Mouse (Mus musculus) forebrain, embryonic 11.5 days (tissue): ENCODE measurements around the gene Ncapg2. TPM values are rescaled to one million over a fixed set of nuclear protein-coding genes. Genes with fewer than 3 reads are reported as not detected.

Experiments
- ATAC-seq: fragments of 200-750 bp; cut with Nextera tagmentation; replicated peaks from 2 replicates; pipeline ENCODE4 v1.8.0; 2017; ENCODE audit warnings: moderate TSS enrichment; ENCODE audit not compliant: low FRiP score
- DNase-seq: peaks from one replicate; pipeline ENCODE4 v3.0.0-alpha.2; 2017; ENCODE audit warnings: low spot score
- H3K27ac ChIP-seq: fragments of 300-500 bp; sonication (generic); 2 replicates; pipeline ENCODE4 v1.5.1; 2014; ENCODE audit warnings: low read depth, low read length
- H3K27me3 ChIP-seq: fragments of 300-500 bp; sonication (generic); 2 replicates; pipeline ENCODE4 v1.6.1; 2014; ENCODE audit warnings: mild to moderate bottlenecking, low read length, mixed read lengths; ENCODE audit not compliant: control insufficient read depth, insufficient read depth
- H3K36me3 ChIP-seq: fragments of 300-500 bp; sonication (generic); 2 replicates; pipeline ENCODE4 v1.6.1; 2014; ENCODE audit warnings: mild to moderate bottlenecking, low read length, moderate library complexity, mixed read lengths; ENCODE audit not compliant: control insufficient read depth, insufficient read depth
- H3K4me1 ChIP-seq: fragments of 300-500 bp; sonication (generic); replicated peaks from 2 replicates; pipeline ENCODE4 v1.6.1; 2014; ENCODE audit warnings: low read length, mixed read lengths; ENCODE audit not compliant: control insufficient read depth, insufficient read depth
- H3K4me2 ChIP-seq: fragments of 300-500 bp; sonication (generic); 2 replicates; pipeline ENCODE4 v1.6.1; 2014; ENCODE audit warnings: low read depth, mild to moderate bottlenecking, low read length, moderate library complexity, mixed read lengths; ENCODE audit not compliant: severe bottlenecking
- H3K4me3 ChIP-seq: fragments of 300-500 bp; sonication (generic); 2 replicates; pipeline ENCODE4 v1.5.1; 2014; ENCODE audit warnings: low read depth, low read length
- H3K9ac ChIP-seq: fragments of 300-500 bp; sonication (generic); 2 replicates; pipeline ENCODE4 v1.6.1; 2014; ENCODE audit warnings: low read length
- H3K9me3 ChIP-seq: fragments of 300-500 bp; sonication (generic); 2 replicates; pipeline ENCODE4 v1.6.1; 2016; ENCODE audit warnings: low read length, mixed read lengths; ENCODE audit not compliant: control insufficient read depth
- WGBS: fragments of 180-500 bp; shearing (Covaris S2); extraction: QIAGEN DNeasy Blood & Tissue Kit; methylation state at CpG from one replicate; pipeline ENCODE4 v1.1.7; 2014; 5-methylcytosine and 5-hydroxymethylcytosine counted together
- polyA plus RNA-seq: library from polyadenylated mRNA; unstranded; fragments of >200 nt; fragmentation: Nextera tagmentation; extraction: Ambion mirVana; gene quantifications from 2 replicates; pipeline ENCODE4 v1.2.1, GENCODE M21; 2014

Gene Ncapg2
- polyA plus RNA-seq, 1 experiment from 2014 or later, result 57.3 TPM

- H3K4me3 ChIP-seq, result no peak overlapping the region
- no peak overlapping the region for H3K27ac ChIP-seq
- 91% methylated on average over 5 of the region's 5 CpGs for WGBS
- H3K9ac ChIP-seq, result no peak overlapping the region
- no peak overlapping the region for H3K4me2 ChIP-seq
- no peaks in the 10 kb centered on the region for H3K9me3 ChIP-seq
- H3K4me1 ChIP-seq, result no peaks in the 10 kb centered on the region
- DNase-seq (no peak), ATAC-seq (no peak)
- no peaks in the 10 kb centered on the region for H3K27me3 ChIP-seq
- H3K36me3 ChIP-seq, result no peaks in the 10 kb centered on the region; the same call in 1 of the 2 replicates
Measured at GRCm38 (mm10) chr12:116467030-116467429, 61.8 kb downstream of the Ncapg2 start.

GRCm38 (mm10) chr12:116468348-116468747, 63.1 kb downstream of the Ncapg2 start:
- ATAC-seq, result no peak
- no peak overlapping the region for H3K9ac ChIP-seq
- H3K27me3 ChIP-seq, result no peaks in the 10 kb centered on the region
- no peak overlapping the region for H3K27ac ChIP-seq
- no peak for DNase-seq
- 100% methylated on average over 1 of the region's 1 CpGs for WGBS
- no peaks in the 10 kb centered on the region for H3K4me1 ChIP-seq
- no peak overlapping the region for H3K4me2 ChIP-seq
- no peaks in the 10 kb centered on the region for H3K9me3 ChIP-seq
- H3K36me3 ChIP-seq, result no peaks in the 10 kb centered on the region; the same call in 1 of the 2 replicates
- H3K4me3 ChIP-seq, result no peak overlapping the region

DNA sequence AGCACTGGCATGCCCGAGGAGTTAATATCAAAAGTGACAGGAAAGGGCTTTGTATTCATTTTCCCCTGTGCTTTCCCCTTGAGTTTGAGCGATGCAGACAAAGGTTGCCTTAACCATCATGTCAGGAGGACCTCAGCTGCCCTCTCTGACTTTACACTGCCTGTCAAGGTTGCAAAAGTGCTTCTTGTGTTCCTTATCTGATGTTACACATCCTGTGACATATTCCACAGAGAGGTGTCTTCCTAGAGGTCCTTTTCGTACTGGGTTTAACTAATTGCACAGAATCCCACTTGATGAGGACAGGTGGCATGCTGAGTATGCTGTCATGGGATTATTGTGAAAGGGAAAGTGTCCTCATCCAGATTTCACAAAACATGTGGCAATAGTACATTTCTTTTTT, 63.9 kb downstream of the Ncapg2 start:
- no peak for ATAC-seq
- WGBS, result 93% methylated on average over 3 of the region's 3 CpGs
- DNase-seq, result no peak
- no peaks in the 10 kb centered on the region for H3K4me1 ChIP-seq
- no peak overlapping the region for H3K4me2 ChIP-seq
- no peaks in the 10 kb centered on the region for H3K27me3 ChIP-seq
- H3K9me3 ChIP-seq, result no peaks in the 10 kb centered on the region
- H3K27ac ChIP-seq, result no peak overlapping the region
- no peak overlapping the region for H3K4me3 ChIP-seq
- H3K36me3 ChIP-seq, result no peaks in the 10 kb centered on the region
- H3K9ac ChIP-seq, result no peak overlapping the region

GRCm38 (mm10) chr12:116473264-116473663, 68.1 kb downstream of the Ncapg2 start:
- H3K4me1 ChIP-seq, result no peaks in the 10 kb centered on the region
- no peak overlapping the region for H3K9ac ChIP-seq
- DNase-seq (no peak), ATAC-seq (no peak)
- WGBS, result 86% methylated on average over 2 of the region's 2 CpGs
- H3K27ac ChIP-seq, result no peak overlapping the region
- no peak overlapping the region for H3K4me3 ChIP-seq
- H3K36me3 ChIP-seq, result no peaks in the 10 kb centered on the region
- no peaks in the 10 kb centered on the region for H3K9me3 ChIP-seq
- H3K4me2 ChIP-seq, result no peak overlapping the region
- no peaks in the 10 kb centered on the region for H3K27me3 ChIP-seq

DNA sequence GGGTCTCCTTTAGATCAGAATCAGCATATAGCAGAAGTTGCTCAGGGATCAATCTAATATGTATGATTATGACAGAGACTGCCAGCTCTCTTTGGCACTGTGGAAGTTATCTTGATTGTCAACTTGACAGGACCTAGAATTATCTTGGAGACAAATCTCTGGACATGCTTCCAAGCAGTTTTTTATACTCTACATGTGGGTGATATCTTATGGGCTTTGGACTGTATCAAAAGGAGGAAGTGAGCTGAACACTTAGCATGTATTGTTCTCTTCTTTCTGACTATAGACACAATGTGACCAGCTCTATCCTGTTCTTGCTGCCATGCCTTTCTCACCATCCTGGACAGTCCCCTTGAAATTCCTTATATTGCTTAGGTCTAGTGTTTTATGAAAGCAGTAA, 68.6 kb downstream of the Ncapg2 start:
- Histone ChIP-seq H3K36me3 (no peaks in the 10 kb centered on the region), H3K27ac (no peak overlapping the region), H3K4me1 (no peaks in the 10 kb centered on the region), H3K9ac (no peak overlapping the region), H3K9me3 (no peaks in the 10 kb centered on the region), H3K4me3 (no peak overlapping the region), H3K4me2 (no peak overlapping the region), H3K27me3 (no peaks in the 10 kb centered on the region)
- DNase-seq, result no peak
- no peak for ATAC-seq

- Histone ChIP-seq H3K4me2 (no peak overlapping the region), H3K9me3 (no peaks in the 10 kb centered on the region), H3K4me3 (no peak overlapping the region), H3K27me3 (no peaks in the 10 kb centered on the region), H3K36me3 (no peaks in the 10 kb centered on the region), H3K9ac (no peak overlapping the region), H3K27ac (no peak overlapping the region), H3K4me1 (no peaks in the 10 kb centered on the region)
- DNase-seq, result no peak
- ATAC-seq, result no peak
- WGBS, result 89% methylated on average over 3 of the region's 3 CpGs
Measured at GRCm38 (mm10) chr12:116474676-116475075, 69.5 kb downstream of the Ncapg2 start.

- Histone ChIP-seq H3K27ac (no peak overlapping the region), H3K36me3 (no peaks in the 10 kb centered on the region), H3K9me3 (no peaks in the 10 kb centered on the region), H3K9ac (no peak overlapping the region), H3K4me2 (no peak overlapping the region), H3K4me3 (no peak overlapping the region), H3K4me1 (no peaks in the 10 kb centered on the region), H3K27me3 (no peaks in the 10 kb centered on the region)
- ATAC-seq, result no peak
- DNase-seq, result no peak
- WGBS, result 71% methylated on average over 1 of the region's 1 CpGs
Measured at GRCm38 (mm10) chr12:116478771-116479170, 73.6 kb downstream of the Ncapg2 start.

GRCm38 (mm10) chr12:116481921-116482320, 76.7 kb downstream of the Ncapg2 start:
- Histone ChIP-seq H3K36me3 (no peaks in the 10 kb centered on the region), H3K9me3 (no peaks in the 10 kb centered on the region), H3K4me2 (no peak overlapping the region), H3K9ac (no peak overlapping the region), H3K4me1 (0 out of 2 replicates have a peak, but pooled peaks cover 3% of the 10 kb centered on the region), H3K27me3 (no peaks in the 10 kb centered on the region), H3K4me3 (no peak overlapping the region), H3K27ac (no peak overlapping the region)
- ATAC-seq (no peak), DNase-seq (no peak)
- 87% methylated on average over 1 of the region's 1 CpGs for WGBS

DNA sequence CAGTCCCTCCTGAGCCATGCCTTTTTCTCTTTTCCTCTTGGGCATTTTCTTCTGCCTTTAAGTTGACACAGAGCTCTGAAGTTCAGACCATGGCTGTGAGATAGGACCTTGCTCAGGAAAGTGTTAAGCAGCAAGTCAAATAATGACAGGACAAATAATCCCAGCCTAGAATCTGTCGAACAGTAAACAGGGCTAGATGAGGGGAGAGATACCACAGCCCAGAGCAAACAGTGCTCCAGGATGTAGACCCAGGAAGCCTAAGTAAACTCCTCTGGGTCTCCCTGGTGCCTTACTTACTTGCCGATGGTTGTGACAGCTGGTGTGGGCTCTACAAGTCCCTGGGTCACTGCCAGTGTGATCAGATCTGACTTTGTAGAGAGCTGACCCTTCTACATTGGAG, 78.4 kb downstream of the Ncapg2 start:
- no peak for DNase-seq
- WGBS, result 76% methylated on average over 2 of the region's 2 CpGs

More for the DNA sequence above, 78.4 kb downstream of the Ncapg2 start:
- no peak for ATAC-seq
- H3K27me3 ChIP-seq, result no peaks in the 10 kb centered on the region
- no peak overlapping the region for H3K9ac ChIP-seq
- no peak overlapping the region for H3K27ac ChIP-seq
- no peaks in the 10 kb centered on the region for H3K9me3 ChIP-seq
- no peaks in the 10 kb centered on the region for H3K36me3 ChIP-seq
- no peak overlapping the region for H3K4me2 ChIP-seq
- H3K4me1 ChIP-seq, result 0 out of 2 replicates have a peak, but pooled peaks cover 3% of the 10 kb centered on the region
- H3K4me3 ChIP-seq, result no peak overlapping the region
